Mouse (Mus musculus) heart, adult 18-20 months (tissue): ENCODE data around the gene Wfdc9. TPM values are rescaled to one million over a fixed set of nuclear protein-coding genes. Genes with fewer than 3 reads are reported as not detected.

ENCODE experiments used
- DNase-seq, 2 experiments: peaks; one replicate each; pipeline ENCODE4 v3.0.0; 2021 to 2022; ENCODE audit warnings: mixed read lengths in 1 of 2
- total RNA-seq, 2 experiments: library from RNA; stranded (reverse); gene quantifications; 2 replicates each; pipeline ENCODE4 v1.2.3; 2021

Wfdc9 gene
- total RNA-seq, 2 experiments from 2014 or later: not detected

DNA sequence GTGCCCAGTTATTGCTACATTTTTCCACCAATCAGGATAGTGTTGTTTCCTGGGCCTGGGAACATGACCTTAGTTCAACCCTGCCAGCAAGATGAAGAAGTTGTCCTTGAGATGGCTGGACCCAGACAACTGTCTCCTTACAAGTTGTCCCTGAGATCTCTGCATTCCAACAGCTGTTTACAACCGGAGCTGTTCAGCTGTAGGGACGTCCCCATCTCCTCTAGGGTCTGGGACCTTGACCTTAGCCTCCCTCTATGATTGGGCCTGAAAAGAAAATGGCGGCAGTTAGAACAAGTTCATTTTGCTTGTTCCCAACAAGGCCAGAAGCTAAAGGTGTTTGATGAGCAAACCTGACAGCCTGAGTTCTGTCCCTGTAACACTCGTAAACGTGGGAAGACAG is 37.3 kb downstream of the Wfdc9 start:
- DNase-seq: no peak

DNA sequence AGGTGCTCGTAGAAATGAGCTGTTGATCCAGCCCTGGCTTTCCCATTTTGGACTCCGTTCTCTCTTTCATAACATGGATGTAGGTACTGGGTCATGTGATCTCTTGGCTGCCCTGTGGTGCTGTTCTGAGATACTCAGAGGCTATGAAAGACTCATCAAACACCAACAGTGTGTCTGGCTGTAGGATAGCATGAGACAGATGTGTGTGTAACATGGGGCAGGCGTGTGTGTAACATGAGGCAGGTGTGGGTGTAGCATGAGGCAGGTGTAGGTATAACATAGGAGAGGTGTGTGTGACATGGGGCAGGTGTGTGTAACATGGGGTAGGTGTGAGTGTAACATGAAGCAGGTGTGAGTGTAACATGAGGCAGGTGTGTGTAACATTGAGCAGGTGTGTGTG is 41.0 kb downstream of the Wfdc9 start:
- DNase-seq: no peak

DNA sequence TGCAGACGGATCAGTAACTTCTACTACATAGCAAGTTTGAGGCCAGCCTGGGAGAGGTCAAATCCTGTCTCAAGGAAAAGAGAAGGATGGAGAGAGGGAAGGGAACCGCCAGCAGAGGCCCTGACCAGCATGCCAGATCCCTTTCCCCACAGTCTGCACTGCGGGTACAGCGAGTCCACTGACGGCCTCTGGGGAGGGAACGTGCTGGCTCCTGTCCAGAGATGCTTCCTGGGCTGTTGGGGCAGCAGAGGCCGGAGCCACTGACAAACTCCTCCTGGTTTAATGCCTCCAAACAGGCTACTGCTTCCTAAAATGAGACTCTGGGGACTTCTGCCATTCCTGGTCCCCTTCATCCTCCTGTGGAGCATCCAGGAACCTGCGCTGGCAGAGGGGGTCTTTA is 42.9 kb downstream of the Wfdc9 start, which contains the start of the genes Wfdc6b and Wfdc8:
TSS of gene Wfdc6b (plus strand) at position 52 of the 400 bp plus-strand sequence.
TSS of gene Wfdc8 (minus strand) at position 156 of the 400 bp plus-strand sequence.
- peak; percentile 54 to 58 for DNase-seq

DNA sequence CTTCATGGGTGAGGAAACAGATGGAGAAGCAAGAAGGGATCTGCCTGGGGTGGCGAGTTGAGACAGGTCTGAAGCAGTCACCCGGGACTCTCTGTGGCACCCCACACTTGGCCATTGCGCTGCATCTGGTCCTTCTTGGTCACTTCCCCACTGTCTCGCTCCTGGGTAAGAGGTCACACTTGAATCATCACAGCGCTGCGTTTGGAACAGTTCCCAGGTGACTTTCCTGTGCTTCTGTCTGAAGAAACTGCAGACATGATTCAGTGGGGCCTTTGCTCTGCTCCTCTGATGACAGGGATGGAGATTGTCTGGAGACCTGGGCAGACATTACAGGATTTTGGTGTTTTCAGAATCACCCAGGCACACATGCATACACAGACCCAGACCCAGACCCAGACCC is 47.6 kb downstream of the Wfdc9 start:
- no peak for DNase-seq

DNA sequence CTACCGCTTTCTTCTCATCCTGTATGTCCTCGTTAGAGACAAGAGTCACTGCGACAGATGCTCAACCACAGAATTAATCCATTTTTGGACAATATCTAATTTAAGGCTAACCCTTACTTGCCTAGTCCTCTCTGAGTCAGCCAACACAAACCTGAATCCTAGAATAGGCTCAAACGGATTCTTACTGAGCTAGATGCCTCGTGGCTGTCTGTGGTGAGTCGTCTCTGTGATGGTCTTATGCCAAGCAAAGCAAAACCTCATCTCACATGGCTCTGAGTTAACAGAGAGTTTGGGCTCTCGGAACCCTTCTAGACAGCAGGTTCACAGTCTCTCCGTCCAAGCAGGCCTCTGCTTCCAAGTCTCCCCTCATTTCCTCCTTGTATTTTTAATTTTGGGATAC is 52.0 kb downstream of the Wfdc9 start:
- no peak for DNase-seq

DNA sequence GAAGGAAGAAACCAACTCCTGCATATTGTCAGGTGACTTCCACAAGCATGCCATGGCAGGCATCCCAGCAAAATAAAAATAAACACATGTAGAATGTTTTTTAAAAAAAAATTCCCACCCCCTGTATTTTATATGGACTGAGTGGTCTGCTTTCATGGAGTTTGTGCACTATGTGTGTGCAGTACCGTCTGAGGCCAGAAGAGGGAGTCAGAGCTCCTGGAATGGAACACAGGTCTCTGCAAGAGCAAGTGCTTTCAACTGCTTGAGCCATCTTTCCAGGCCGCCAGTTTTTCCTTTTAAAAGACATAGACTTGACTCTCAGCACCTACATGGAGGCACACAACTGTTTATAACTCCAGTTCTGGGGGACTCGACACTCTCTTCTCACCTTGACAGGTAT is 52.9 kb downstream of the Wfdc9 start:
- no peak for DNase-seq

DNA sequence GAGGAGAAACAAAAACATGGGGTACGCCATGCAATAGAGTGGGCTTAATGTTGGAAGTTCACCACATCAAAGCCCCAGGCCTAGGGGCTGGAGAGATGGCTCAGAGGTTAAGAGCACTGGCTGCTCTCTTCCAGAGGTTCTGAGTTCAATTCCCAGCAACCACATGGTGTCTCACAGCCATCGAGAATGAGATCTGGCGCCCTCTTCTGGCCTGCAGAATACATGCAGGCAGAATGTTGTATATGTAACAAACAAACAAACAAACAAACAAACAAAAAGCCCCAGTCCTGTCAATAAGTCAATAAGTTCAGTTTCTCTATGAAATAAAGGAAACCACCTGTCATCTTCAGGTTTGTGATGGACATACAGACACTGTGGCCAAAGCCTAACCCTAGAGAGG is 56.2 kb downstream of the Wfdc9 start:
- DNase-seq: no peak

Other genes starting within 250 kb of the Wfdc9 start
- 10 to 100 TPM; 18.7 to 34.2 TPM for gene Sdc4, start 212.7 kb downstream of the Wfdc9 start, total RNA-seq
- gene Sys1, start 199.6 kb downstream of the Wfdc9 start, total RNA-seq: 10 to 100 TPM; 23.0 to 23.1 TPM
- 10 to 100 TPM in 1 of 2 experiments, 1 to 10 TPM in 1; 3.7 to 11.1 TPM for gene Gm20458, start 195.6 kb downstream of the Wfdc9 start, total RNA-seq
- gene Trp53tg5, start 182.9 kb downstream of the Wfdc9 start, total RNA-seq: not detected
- 10 to 100 TPM in 1 of 2 experiments, 1 to 10 TPM in 1; 9.4 to 10.7 TPM for gene Dbndd2, start 170.5 kb downstream of the Wfdc9 start, total RNA-seq
- 10 to 100 TPM; 28.7 to 32.6 TPM for gene Pigt, start 159.1 kb downstream of the Wfdc9 start, total RNA-seq
- 10 to 100 TPM in 1 of 2 experiments, 1 to 10 TPM in 1; 1.0 to 11.8 TPM for gene Wfdc2, start 94.2 kb downstream of the Wfdc9 start, total RNA-seq
- not detected for gene Spint3, start 83.1 kb downstream of the Wfdc9 start, total RNA-seq
- not detected for gene Wfdc6a, start 71.1 kb downstream of the Wfdc9 start, total RNA-seq
- gene Eppin, start 63.0 kb downstream of the Wfdc9 start, total RNA-seq: not detected
- gene Wfdc6b, start 43.1 kb downstream of the Wfdc9 start, total RNA-seq: not detected
- not detected for gene Wfdc8, start 43.0 kb downstream of the Wfdc9 start, total RNA-seq
- gene Wfdc16, start 17.8 kb downstream of the Wfdc9 start, total RNA-seq: not detected
- gene Wfdc10, start 537 bp downstream of the Wfdc9 start, total RNA-seq: under 1 TPM in 1 of 2 experiments, not detected in 1; 0.72 TPM
- gene Wfdc11, start 17.5 kb upstream of the Wfdc9 start, total RNA-seq: not detected
- not detected for gene Wfdc13, start 28.5 kb upstream of the Wfdc9 start, total RNA-seq
- gene Spint4, start 41.9 kb upstream of the Wfdc9 start, total RNA-seq: not detected
- gene Spint5, start 58.7 kb upstream of the Wfdc9 start, total RNA-seq: not detected
- gene Wfdc3, start 89.3 kb upstream of the Wfdc9 start, total RNA-seq: under 1 TPM; 0.25 to 0.62 TPM
- 10 to 100 TPM; 22.0 to 28.8 TPM for gene Dnttip1, start 89.4 kb upstream of the Wfdc9 start, total RNA-seq
- gene Ube2c, start 113.3 kb upstream of the Wfdc9 start, total RNA-seq: 1 to 10 TPM in 1 of 2 experiments, under 1 TPM in 1; 0.80 to 2.4 TPM
- gene Tnnc2, start 123.4 kb upstream of the Wfdc9 start, total RNA-seq: 1 to 10 TPM in 1 of 2 experiments, not detected in 1; 1.2 TPM
- gene Snx21, start 129.2 kb upstream of the Wfdc9 start, total RNA-seq: 10 to 100 TPM; 23.9 to 25.6 TPM
- 10 to 100 TPM; 12.4 to 12.5 TPM for gene Acot8, start 148.3 kb upstream of the Wfdc9 start, total RNA-seq
- 1 to 10 TPM; 2.4 to 2.5 TPM for gene Zswim3, start 148.5 kb upstream of the Wfdc9 start, total RNA-seq
- gene Zswim1, start 166.1 kb upstream of the Wfdc9 start, total RNA-seq: 1 to 10 TPM; 3.8 to 3.9 TPM
- under 1 TPM; 0.67 to 0.75 TPM for gene Spata25, start 172.0 kb upstream of the Wfdc9 start, total RNA-seq
- 10 to 100 TPM; 80.8 to 98.1 TPM for gene Ctsa, start 176.3 kb upstream of the Wfdc9 start, total RNA-seq
- 10 to 100 TPM; 50.5 to 55.8 TPM for gene Neurl2, start 176.9 kb upstream of the Wfdc9 start, total RNA-seq
- 10 to 100 TPM; 37.7 to 39.3 TPM for gene Pltp, start 201.1 kb upstream of the Wfdc9 start, total RNA-seq
- 10 to 100 TPM; 27.3 to 30.5 TPM for gene Pcif1, start 222.7 kb upstream of the Wfdc9 start, total RNA-seq